Mouse (Mus musculus) kidney, adult 2 months (tissue): ENCODE measurements at regions not wholly inside any gene's neighbourhood (a gene's known extent, or its start where the extent isn't known, plus 50 kb on each side); places are given as distances from the start of the nearest gene placed in this dataset.

ENCODE experiments used
- DNase-seq: peaks from one replicate; pipeline ENCODE4 v3.0.0; 2021
- H3K27ac ChIP-seq: fragments of 200-500 bp; 2 replicates; pipeline ENCODE4 v1.5.1; 2012; ENCODE audit warnings: low read depth, low read length, control low read depth, inconsistent platforms; ENCODE audit not compliant: insufficient read depth
- H3K27me3 ChIP-seq: fragments of 200-500 bp; replicated peaks from 2 replicates; pipeline ENCODE4 v1.6.1; 2012; ENCODE audit warnings: mild to moderate bottlenecking, moderate library complexity, low read length, inconsistent platforms; ENCODE audit not compliant: control insufficient read depth, insufficient read depth
- H3K36me3 ChIP-seq: fragments of 200-500 bp; 2 replicates; pipeline ENCODE4 v1.6.1; 2012; ENCODE audit warnings: mild to moderate bottlenecking, moderate library complexity, low read length, inconsistent platforms; ENCODE audit not compliant: control insufficient read depth, insufficient read depth
- H3K4me1 ChIP-seq: fragments of 200-500 bp; 2 replicates; pipeline ENCODE4 v1.6.1; 2011; ENCODE audit warnings: low read length; ENCODE audit not compliant: control insufficient read depth, insufficient read depth
- H3K4me3 ChIP-seq: fragments of 200-500 bp; 2 replicates; pipeline ENCODE4 v1.5.1; 2011; ENCODE audit warnings: mild to moderate bottlenecking, low read depth, low read length, control low read depth; ENCODE audit not compliant: insufficient read depth
- CTCF ChIP-seq: fragments of 200-500 bp; conservative IDR thresholded peaks from 2 replicates; pipeline ENCODE4 v1.5.1; 2011; ENCODE audit warnings: low read depth, mild to moderate bottlenecking, control low read depth, low read length, moderate library complexity, mixed read lengths; ENCODE audit not compliant: insufficient read depth, insufficient read length
- POLR2A ChIP-seq: fragments of 200-500 bp; IDR thresholded peaks from one replicate; pipeline ENCODE4 v1.6.1; 2011; ENCODE audit warnings: low read depth, low read length, control low read depth
- WGBS: fragments of 180-500 bp; shearing (Covaris S2); methylation state at CpG from one replicate; pipeline ENCODE4 v1.1.7; 2018; 5-methylcytosine and 5-hydroxymethylcytosine counted together

GRCm38 (mm10) chr4:84050243-84050642 lies 524.9 kb downstream of the Ccdc171 start:
- H3K4me3 ChIP-seq, result no peak overlapping the region
- WGBS, result 43% methylated on average over 6 of the region's 6 CpGs
- no peaks in the 10 kb centered on the region for H3K27me3 ChIP-seq
- H3K36me3 ChIP-seq, result no peaks in the 10 kb centered on the region
- DNase-seq, result no peak
- no peak overlapping the region for H3K27ac ChIP-seq
- TF ChIP-seq CTCF (no peak), POLR2A (no peak)
- no peaks in the 10 kb centered on the region for H3K4me1 ChIP-seq

- 79% methylated on average over 6 of the region's 6 CpGs for WGBS
- no peak for TF ChIP-seq CTCF
- no peak for TF ChIP-seq POLR2A
- no peaks in the 10 kb centered on the region for H3K27me3 ChIP-seq
- no peak for DNase-seq
- no peaks in the 10 kb centered on the region for H3K4me1 ChIP-seq
- H3K36me3 ChIP-seq, result no peaks in the 10 kb centered on the region
- H3K4me3 ChIP-seq, result no peak overlapping the region
- H3K27ac ChIP-seq, result no peak overlapping the region
These were observed 531.6 kb downstream of the Ccdc171 start for GRCm38 (mm10) chr4:84056863-84057502.

GRCm38 (mm10) chr4:84060187-84060586 lies 534.8 kb downstream of the Ccdc171 start:
- H3K4me3 ChIP-seq, result no peak overlapping the region
- H3K4me1 ChIP-seq, result no peaks in the 10 kb centered on the region
- H3K27me3 ChIP-seq, result no peaks in the 10 kb centered on the region
- H3K36me3 ChIP-seq, result no peaks in the 10 kb centered on the region
- H3K27ac ChIP-seq, result no peak overlapping the region
- WGBS, result 87% methylated on average over 2 of the region's 2 CpGs
- no peak for DNase-seq
- no peak for TF ChIP-seq POLR2A
- no peak for TF ChIP-seq CTCF

GRCm38 (mm10) chr4:84063755-84064154 lies 538.4 kb downstream of the Ccdc171 start:
- H3K36me3 ChIP-seq, result no peaks in the 10 kb centered on the region
- WGBS, result 94% methylated on average over 5 of the region's 5 CpGs

GRCm38 (mm10) chr4:84064614-84065456 lies 539.5 kb downstream of the Ccdc171 start:
- DNase-seq, result peak; percentile 64
- TF ChIP-seq CTCF, result peak; percentile 67
- no peak for TF ChIP-seq POLR2A
- WGBS, result 27% methylated on average over 15 of the region's 15 CpGs
- no peaks in the 10 kb centered on the region for H3K27me3 ChIP-seq
- no peaks in the 10 kb centered on the region for H3K36me3 ChIP-seq
- H3K4me1 ChIP-seq, result peaks cover 8% of the 10 kb centered on the region; the same call in 1 of the 2 replicates
- no peak overlapping the region for H3K4me3 ChIP-seq
- no peak overlapping the region for H3K27ac ChIP-seq

More at GRCm38 (mm10) chr4:84063755-84064154, 538.4 kb downstream of the Ccdc171 start:
- no peak for DNase-seq
- H3K27ac ChIP-seq, result no peak overlapping the region
- H3K4me3 ChIP-seq, result no peak overlapping the region
- no peaks in the 10 kb centered on the region for H3K27me3 ChIP-seq
- no peak for TF ChIP-seq CTCF
- no peak for TF ChIP-seq POLR2A
- peaks cover 5% of the 10 kb centered on the region; the same call in 1 of the 2 replicates for H3K4me1 ChIP-seq

- Histone ChIP-seq H3K27me3 (no peaks in the 10 kb centered on the region), H3K27ac (no peak overlapping the region), H3K4me1 (peaks cover 8% of the 10 kb centered on the region; the same call in 1 of the 2 replicates), H3K36me3 (no peaks in the 10 kb centered on the region), H3K4me3 (no peak overlapping the region)
- DNase-seq, result no peak
- no peak for TF ChIP-seq POLR2A
- TF ChIP-seq CTCF, result no peak
- 72% methylated on average over 12 of the region's 12 CpGs for WGBS
These were observed 540.2 kb downstream of the Ccdc171 start for GRCm38 (mm10) chr4:84065457-84066124.
